Mouse (Mus musculus) megakaryocyte, embryonic 14.5 days (primary cell): ENCODE data around the gene Fam209. TPM values are rescaled to one million over a fixed set of nuclear protein-coding genes. Genes with fewer than 3 reads are reported as not detected.

Source experiments
- H3K27me3 ChIP-seq: replicated peaks from 2 replicates; pipeline ENCODE3; 2012; ENCODE audit warnings: inconsistent platforms
- H3K36me3 ChIP-seq: replicated peaks from 2 replicates; pipeline ENCODE3; 2012; ENCODE audit warnings: low read length, inconsistent platforms, mixed read lengths
- H3K4me1 ChIP-seq: 2 replicates; pipeline ENCODE4 v1.6.1; 2012; ENCODE audit warnings: inconsistent platforms
- H3K4me3 ChIP-seq: replicated peaks from 2 replicates; pipeline ENCODE3; 2012; ENCODE audit warnings: moderate library complexity, mild to moderate bottlenecking, inconsistent platforms
- H3K9me3 ChIP-seq: 2 replicates; pipeline ENCODE4 v1.6.1; 2012; ENCODE audit warnings: inconsistent platforms
- FLI1 ChIP-seq: IDR thresholded peaks from 2 replicates; pipeline ENCODE4 v1.6.1; 2012; ENCODE audit warnings: low read length, inconsistent platforms, mixed read lengths
- GATA1 ChIP-seq: IDR thresholded peaks from 3 replicates; pipeline ENCODE4 v1.6.1; 2012; ENCODE audit warnings: mixed read lengths, low read length, inconsistent platforms, borderline replicate concordance
- polyA plus RNA-seq: library from polyadenylated mRNA; stranded (reverse); fragments of >175 nt; gene quantifications from 2 replicates; pipeline ENCODE4 v1.2.3, GENCODE M21; 2012; ENCODE audit warnings: low replicate concordance; ENCODE audit not compliant: insufficient read depth

Gene Fam209
- polyA plus RNA-seq, 1 experiment: not detected

GRCm38 (mm10) chr2:172502168-172502567 lies 29.8 kb downstream of the Fam209 start:
- Histone ChIP-seq H3K27me3 (peaks cover 29% of the 10 kb centered on the region), H3K9me3 (no peaks in the 10 kb centered on the region)
- TF ChIP-seq FLI1: no peak
- TF ChIP-seq GATA1: no peak

DNA sequence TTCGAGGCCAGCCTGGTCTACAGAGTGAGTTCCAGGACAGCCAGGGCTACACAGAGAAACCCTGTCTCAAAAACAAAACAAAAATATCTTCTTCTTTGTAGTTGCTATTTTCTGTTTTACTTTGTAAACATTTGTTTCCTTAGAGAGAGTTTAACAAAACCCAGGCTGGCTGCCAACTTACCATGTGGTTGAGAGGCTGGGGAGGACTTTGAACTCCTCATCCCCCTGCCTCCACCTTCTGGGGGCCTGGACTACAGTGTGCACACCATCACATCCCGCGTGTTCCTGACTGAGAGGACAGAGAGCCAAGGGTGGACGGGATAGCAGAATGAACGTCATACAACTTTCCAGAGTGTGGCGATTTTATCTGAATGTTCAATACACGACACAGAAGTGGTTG lies 33.8 kb downstream of the Fam209 start:
- H3K36me3 ChIP-seq: no peaks in the 10 kb centered on the region
- H3K4me3 ChIP-seq: no peak overlapping the region
- TF ChIP-seq GATA1 (no peak), FLI1 (no peak)
- H3K27me3 ChIP-seq: peaks cover 20% of the 10 kb centered on the region
- H3K9me3 ChIP-seq: no peaks in the 10 kb centered on the region
- H3K4me1 ChIP-seq: peaks cover 7% of the 10 kb centered on the region; the same call in 1 of the 2 replicates

More at GRCm38 (mm10) chr2:172502168-172502567, 29.8 kb downstream of the Fam209 start:
- Histone ChIP-seq H3K36me3 (no peaks in the 10 kb centered on the region), H3K4me3 (no peak overlapping the region), H3K4me1 (peaks cover 15% of the 10 kb centered on the region)

DNA sequence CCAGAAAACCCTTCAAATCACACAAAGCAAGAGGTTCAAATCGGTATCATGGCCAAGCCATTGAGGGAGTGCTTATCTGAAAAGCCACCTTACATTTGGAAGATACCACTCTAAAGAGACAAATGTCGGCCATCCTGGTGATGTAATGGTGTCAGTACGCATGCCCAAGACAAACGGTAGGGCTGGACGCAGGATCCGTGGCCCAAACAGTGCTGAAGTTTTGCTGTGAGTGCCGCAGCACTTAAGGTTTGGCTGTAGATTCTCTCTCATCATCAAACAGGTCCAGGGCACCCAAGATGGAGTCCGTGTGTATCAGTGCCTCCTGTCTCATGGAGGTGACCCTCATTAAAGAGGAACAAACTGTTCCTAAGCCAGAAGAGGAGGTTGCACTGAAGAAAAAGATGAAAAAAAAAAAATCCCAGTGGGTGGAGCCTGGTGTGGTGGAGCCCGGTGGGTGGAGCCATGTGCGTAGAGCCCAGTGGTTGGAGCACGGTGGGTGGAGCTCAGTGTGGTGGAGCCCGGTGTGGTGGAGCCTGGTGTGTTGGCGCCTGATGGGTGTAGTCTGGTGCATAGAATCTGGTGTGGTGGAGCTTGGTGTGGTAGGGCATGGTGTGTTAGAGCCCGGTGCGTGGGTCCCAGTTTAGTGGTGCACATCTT lies 37.9 kb downstream of the Fam209 start:
- no peak overlapping the region for H3K4me3 ChIP-seq
- peaks cover 4% of the 10 kb centered on the region; the same call in 1 of the 2 replicates for H3K4me1 ChIP-seq
- H3K36me3 ChIP-seq: no peaks in the 10 kb centered on the region
- no peak for TF ChIP-seq FLI1
- no peak for TF ChIP-seq GATA1
- peaks cover 21% of the 10 kb centered on the region for H3K27me3 ChIP-seq
- H3K9me3 ChIP-seq: no peaks in the 10 kb centered on the region

DNA sequence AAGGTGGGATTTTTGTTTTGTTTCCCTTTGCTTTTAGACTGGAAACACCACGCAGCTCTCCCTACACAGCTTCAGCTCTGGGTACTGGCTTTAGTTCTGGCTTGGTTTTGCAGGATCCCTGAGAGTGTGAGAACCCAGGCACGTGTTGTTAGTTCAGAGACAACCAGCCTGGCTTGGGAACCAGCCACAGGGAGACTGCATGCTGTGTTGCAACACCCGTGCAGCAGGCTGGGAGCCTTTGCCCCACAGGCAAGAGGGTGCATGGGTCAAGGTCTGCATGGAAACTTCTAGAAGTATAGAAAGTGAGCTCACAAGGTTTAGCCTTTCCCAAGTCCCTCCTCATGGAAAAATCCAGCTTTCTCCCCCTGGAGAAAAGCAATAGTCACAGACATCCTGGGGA lies 38.6 kb downstream of the Fam209 start:
- TF ChIP-seq GATA1: no peak
- Histone ChIP-seq H3K36me3 (no peaks in the 10 kb centered on the region), H3K4me1 (no peaks in the 10 kb centered on the region; the same call in 1 of the 2 replicates), H3K9me3 (no peaks in the 10 kb centered on the region), H3K4me3 (no peak overlapping the region), H3K27me3 (peaks cover 19% of the 10 kb centered on the region)

DNA sequence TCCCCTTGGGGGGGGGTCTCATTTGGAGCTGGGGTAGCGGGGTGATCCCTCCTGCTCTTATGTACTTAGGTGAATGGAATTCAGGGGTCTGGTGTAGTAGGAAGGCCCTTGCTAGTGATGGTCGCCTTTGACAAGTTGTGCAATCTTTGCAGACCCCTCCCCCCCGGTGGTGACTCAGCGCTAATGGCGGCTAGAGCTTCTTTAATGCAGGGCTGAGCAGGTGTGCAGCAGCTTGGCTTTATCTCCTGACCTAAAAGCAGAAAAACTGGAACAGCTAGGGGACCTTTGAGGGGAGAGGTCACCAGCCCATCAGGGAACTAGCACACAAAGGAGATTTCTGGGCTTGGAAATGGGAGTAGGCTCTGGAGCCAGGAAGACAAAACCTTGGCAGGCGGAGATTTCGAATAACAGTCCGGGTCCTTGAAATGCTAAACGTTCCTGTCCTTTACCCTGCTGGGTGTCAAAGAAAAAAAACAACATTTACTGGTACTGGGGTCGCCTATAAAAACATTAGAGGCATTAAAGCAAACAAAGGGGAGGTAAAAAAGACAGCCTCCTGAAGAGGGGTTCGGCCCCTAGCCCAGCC lies 44.2 kb downstream of the Fam209 start:
- Histone ChIP-seq H3K27me3 (peaks cover 35% of the 10 kb centered on the region), H3K4me3 (no peak overlapping the region), H3K9me3 (peaks cover 10% of the 10 kb centered on the region)

GRCm38 (mm10) chr2:172520616-172521371 lies 48.5 kb downstream of the Fam209 start:
- TF ChIP-seq GATA1 (no peak), FLI1 (no peak)
- Histone ChIP-seq H3K4me3 (no peak overlapping the region), H3K9me3 (peaks cover 10% of the 10 kb centered on the region), H3K27me3 (peaks cover 30% of the 10 kb centered on the region), H3K36me3 (no peaks in the 10 kb centered on the region), H3K4me1 (no peaks in the 10 kb centered on the region; the same call in 1 of the 2 replicates)

More for the DNA sequence above, 44.2 kb downstream of the Fam209 start:
- H3K4me1 ChIP-seq: no peaks in the 10 kb centered on the region; the same call in 1 of the 2 replicates
- no peaks in the 10 kb centered on the region for H3K36me3 ChIP-seq
- no peak for TF ChIP-seq FLI1
- no peak for TF ChIP-seq GATA1

DNA sequence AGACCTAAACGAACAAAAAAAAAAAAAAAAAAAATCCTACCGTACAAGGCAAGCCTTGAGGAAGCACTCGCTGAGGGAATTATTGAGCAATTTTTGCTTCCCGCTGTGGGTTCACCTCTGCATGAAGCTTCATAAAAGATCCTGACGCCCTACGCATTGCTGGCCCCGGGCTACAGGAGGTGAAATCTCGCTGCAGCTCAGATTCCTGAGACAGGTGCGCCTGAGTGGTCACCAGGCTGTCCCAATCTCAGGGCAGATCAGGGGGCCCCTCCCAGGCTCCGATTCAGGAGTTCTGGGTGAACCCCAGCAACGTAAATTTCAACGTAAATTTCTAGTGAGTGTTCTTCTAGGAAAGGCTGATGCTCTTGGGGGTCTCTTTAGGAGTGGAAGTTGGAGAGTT lies 50.2 kb downstream of the Fam209 start:
- no peak for TF ChIP-seq GATA1
- no peak for TF ChIP-seq FLI1
- no peaks in the 10 kb centered on the region for H3K36me3 ChIP-seq
- H3K4me3 ChIP-seq: no peak overlapping the region
- no peaks in the 10 kb centered on the region; the same call in 1 of the 2 replicates for H3K4me1 ChIP-seq
- H3K27me3 ChIP-seq: peaks cover 25% of the 10 kb centered on the region
- peaks cover 5% of the 10 kb centered on the region for H3K9me3 ChIP-seq

Other genes starting within 250 kb of the Fam209 start
- gene Mc3r, start 224.0 kb upstream of the Fam209 start, polyA plus RNA-seq: not detected in 2 replicates
- 2.9 and 4.3 TPM in 2 replicates for gene Fam210b, start 127.0 kb upstream of the Fam209 start, polyA plus RNA-seq
- gene Aurka, start 102.0 kb upstream of the Fam209 start, polyA plus RNA-seq: 7.0 and 9.6 TPM in 2 replicates
- gene Cstf1, start 101.8 kb upstream of the Fam209 start, polyA plus RNA-seq: 7.2 and 7.4 TPM in 2 replicates
- gene Cass4, start 78.7 kb upstream of the Fam209 start, polyA plus RNA-seq: 5.9 TPM in 2 replicates
- gene Rtf2, start 32.0 kb upstream of the Fam209 start, polyA plus RNA-seq: 15.3 and 57.1 TPM in 2 replicates
- gene Gcnt7, start 13.9 kb upstream of the Fam209 start, polyA plus RNA-seq: not detected in 2 replicates
- not detected in 2 replicates for gene Tfap2c, start 77.1 kb downstream of the Fam209 start, polyA plus RNA-seq